Mouse (Mus musculus) G1E (cell line): ENCODE measurements around the gene Scrn2. TPM values are rescaled to one million over a fixed set of nuclear protein-coding genes. Genes with fewer than 3 reads are reported as not detected.
A peak's percentile ranks its signal among the peaks of the same experiment; 100 is the strongest.

Experiments
- ATAC-seq: 2 replicates; pipeline ENCODE4 v1.8.0; 2016; ENCODE audit warnings: mild to moderate bottlenecking; ENCODE audit not compliant: insufficient number of reproducible peaks, poor library complexity, low FRiP score, severe bottlenecking; ENCODE audit errors: extremely low read depth
- DNase-seq: peaks from one replicate; pipeline ENCODE4 v3.0.0; 2012; ENCODE audit warnings: low spot score
- H3K27me3 ChIP-seq: 2 replicates; pipeline ENCODE4 v1.6.1; 2012; ENCODE audit warnings: mild to moderate bottlenecking, low read length, inconsistent platforms; ENCODE audit not compliant: insufficient read depth
- H3K36me3 ChIP-seq: replicated peaks from 2 replicates; pipeline ENCODE3; 2012; ENCODE audit warnings: mild to moderate bottlenecking, inconsistent platforms
- H3K4me1 ChIP-seq: 2 replicates; pipeline ENCODE4 v1.6.1; 2012; ENCODE audit warnings: low read depth, low read length, inconsistent platforms, mixed read lengths; ENCODE audit not compliant: insufficient read depth
- H3K4me3 ChIP-seq: 2 replicates; pipeline ENCODE4 v1.5.1; 2012; ENCODE audit warnings: low read depth, mild to moderate bottlenecking, inconsistent platforms, low read length, moderate library complexity, mixed read lengths
- H3K9me3 ChIP-seq: replicated peaks from 2 replicates; pipeline ENCODE4 v1.6.1; 2012; ENCODE audit warnings: inconsistent platforms
- CTCF ChIP-seq: IDR thresholded peaks from 2 replicates; pipeline ENCODE4 v1.5.1; 2012; ENCODE audit warnings: low read depth, low read length, inconsistent platforms, mixed read lengths
- GATA1 ChIP-seq: IDR thresholded peaks from 2 replicates; pipeline ENCODE4 v1.6.1; 2012; ENCODE audit warnings: borderline replicate concordance, low read length, inconsistent platforms, mixed read lengths
- GATA2 ChIP-seq: IDR thresholded peaks from 2 replicates; pipeline ENCODE4 v1.6.1; 2012; ENCODE audit warnings: low read depth, low read length, inconsistent platforms, borderline replicate concordance
- POLR2AphosphoS5 ChIP-seq: IDR thresholded peaks from 2 replicates; pipeline ENCODE4 v1.6.1; 2012; ENCODE audit warnings: low read depth, low read length, inconsistent platforms; ENCODE audit not compliant: insufficient replicate concordance
- TAL1 ChIP-seq: conservative IDR thresholded peaks from 2 replicates; pipeline ENCODE4 v1.6.1; 2012; ENCODE audit warnings: low read depth, low read length, inconsistent platforms, mixed read lengths
- polyA plus RNA-seq: library from polyadenylated mRNA; stranded (reverse); fragments of >175 nt; gene quantifications from 2 replicates; pipeline ENCODE4 v1.2.3, GENCODE M21; 2012
- total RNA-seq, 2 experiments: library from RNA; stranded (forward) in 1 of 2; stranded (reverse) in 1 of 2; fragments of 200-1000 nt in 1 of 2; fragments of >200 nt in 1 of 2; fragmentation: Nextera tagmentation in 1 of 2; gene quantifications; 2 replicates each; pipeline ENCODE4 v1.2.3; 2014 to 2017

Scrn2 gene
- total and polyA plus RNA-seq, 3 experiments, result 5.3 to 12.7 (median 10.5) TPM

DNA sequence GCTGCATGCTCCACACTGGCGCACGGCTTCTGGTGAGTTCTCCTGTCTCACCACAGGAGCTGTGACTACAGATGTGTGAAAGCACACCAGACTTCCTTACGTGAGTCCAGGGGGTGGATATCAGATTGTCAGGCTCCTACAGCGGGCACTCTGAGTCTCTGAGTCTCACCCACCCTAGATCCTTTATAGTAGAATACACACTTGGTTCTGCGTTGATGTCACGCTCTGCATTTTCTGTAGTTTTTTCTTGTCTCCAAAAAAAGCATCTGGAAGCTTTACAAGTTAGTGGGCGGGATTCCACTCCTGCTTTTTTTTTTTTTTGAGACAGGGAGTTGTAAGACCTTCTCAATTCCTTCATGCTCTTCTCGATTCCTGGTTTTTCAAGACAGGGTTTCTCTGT lies 15.2 kb downstream of the Scrn2 start:
- Histone ChIP-seq H3K4me1 (peaks cover 43% of the 10 kb centered on the region), H3K27me3 (no peaks in the 10 kb centered on the region), H3K36me3 (peaks cover 74% of the 10 kb centered on the region), H3K9me3 (no peaks in the 10 kb centered on the region), H3K4me3 (no peak overlapping the region)
- ATAC-seq (no peak), DNase-seq (no peak)
- TF ChIP-seq CTCF, result no peak
- no peak for TF ChIP-seq GATA1
- no peak for TF ChIP-seq POLR2AphosphoS5
- no peak for TF ChIP-seq GATA2
- no peak for TF ChIP-seq TAL1

DNA sequence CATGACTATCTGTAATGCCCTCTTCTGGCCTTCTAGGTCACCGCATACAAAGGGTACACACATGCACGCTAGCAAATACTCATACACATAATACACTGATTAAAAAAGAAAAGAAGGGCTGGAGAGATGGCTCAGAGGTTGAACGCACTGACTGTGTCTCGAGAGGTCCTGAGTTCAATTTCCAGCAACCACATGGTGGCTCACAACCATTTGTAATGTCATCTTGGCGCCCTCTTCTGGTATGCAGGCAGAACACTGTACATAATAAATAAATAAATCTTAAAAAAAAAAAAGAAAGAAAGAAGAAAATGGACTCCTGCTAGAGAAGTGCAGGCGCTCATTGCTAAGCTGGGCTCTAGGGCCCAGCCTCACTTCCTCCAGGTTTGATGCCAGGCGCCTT lies 16.1 kb downstream of the Scrn2 start:
- ATAC-seq, result no peak

DNA sequence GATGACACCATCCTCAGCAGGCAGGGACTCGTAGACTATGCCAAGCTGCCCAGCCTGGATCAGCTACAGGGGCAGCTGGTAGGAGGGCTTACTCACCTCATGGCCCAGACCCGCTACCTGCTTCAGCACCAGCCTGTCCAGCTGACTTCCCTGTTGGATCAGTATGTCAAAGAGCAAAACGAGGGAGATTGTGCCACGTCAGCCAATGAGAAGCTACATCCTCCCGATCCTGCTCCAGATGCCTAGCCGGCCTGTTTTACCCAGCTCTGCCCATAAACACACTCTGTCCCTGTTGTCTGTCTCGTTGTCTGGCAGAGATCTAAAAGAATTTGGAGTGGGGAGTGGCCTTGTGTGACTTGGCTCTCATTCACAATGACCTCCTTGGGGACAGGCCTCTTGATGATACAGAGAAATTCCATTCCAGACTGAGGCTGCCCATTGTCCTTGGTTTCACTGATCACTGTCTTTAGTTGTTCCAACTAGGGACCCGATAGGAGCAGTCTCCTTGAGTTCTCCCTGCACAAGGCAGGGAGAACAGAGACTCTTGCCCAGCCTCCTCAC lies 18.4 kb downstream of the Scrn2 start:
- no peak overlapping the region for H3K4me3 ChIP-seq
- ATAC-seq, result no peak
- H3K27me3 ChIP-seq, result no peaks in the 10 kb centered on the region
- peaks cover 76% of the 10 kb centered on the region for H3K36me3 ChIP-seq
- H3K9me3 ChIP-seq, result no peaks in the 10 kb centered on the region
- TF ChIP-seq CTCF, result no peak
- TF ChIP-seq GATA2, result no peak
- no peak for TF ChIP-seq TAL1
- no peak for TF ChIP-seq GATA1
- no peak for TF ChIP-seq POLR2AphosphoS5
- DNase-seq, result no peak
- H3K4me1 ChIP-seq, result peaks cover 51% of the 10 kb centered on the region

More for the DNA sequence above, 16.1 kb downstream of the Scrn2 start:
- Histone ChIP-seq H3K4me3 (no peak overlapping the region), H3K27me3 (no peaks in the 10 kb centered on the region), H3K9me3 (no peaks in the 10 kb centered on the region), H3K36me3 (peaks cover 74% of the 10 kb centered on the region), H3K4me1 (peaks cover 45% of the 10 kb centered on the region)
- DNase-seq, result no peak
- TF ChIP-seq CTCF, result 0 out of 2 replicates have a peak, but pooled peaks have one; percentile 7
- TF ChIP-seq GATA2, result no peak

DNA sequence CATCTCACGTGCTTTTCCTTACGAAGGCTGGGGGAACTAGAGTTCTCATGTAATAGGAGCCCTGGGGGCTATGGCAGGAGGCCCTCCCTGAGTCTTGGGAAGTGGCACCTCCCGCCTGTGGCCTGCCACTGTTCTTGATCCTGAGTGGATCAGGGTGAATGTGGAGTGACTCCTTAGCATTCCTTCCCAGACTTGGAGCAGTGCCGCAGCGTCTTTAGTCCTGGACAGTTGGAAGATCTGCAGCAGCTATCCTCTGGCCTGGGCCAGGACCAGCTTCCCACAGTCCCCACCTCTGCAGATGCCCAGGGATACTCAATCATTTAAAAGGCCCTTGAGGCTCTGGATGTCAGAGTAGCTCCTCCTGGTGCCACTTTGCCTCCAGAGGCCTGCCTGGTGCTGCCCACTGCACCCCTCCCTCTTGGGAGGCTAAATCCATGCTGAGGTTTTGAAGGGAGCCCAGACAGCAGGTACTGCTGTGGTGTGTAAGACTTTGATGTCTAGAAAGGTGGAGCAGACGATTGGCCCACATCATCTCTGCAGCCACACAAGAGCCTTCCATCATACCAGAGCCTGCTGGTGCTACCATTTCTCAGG lies 19.9 kb downstream of the Scrn2 start:
- H3K4me3 ChIP-seq, result no peak overlapping the region

DNA sequence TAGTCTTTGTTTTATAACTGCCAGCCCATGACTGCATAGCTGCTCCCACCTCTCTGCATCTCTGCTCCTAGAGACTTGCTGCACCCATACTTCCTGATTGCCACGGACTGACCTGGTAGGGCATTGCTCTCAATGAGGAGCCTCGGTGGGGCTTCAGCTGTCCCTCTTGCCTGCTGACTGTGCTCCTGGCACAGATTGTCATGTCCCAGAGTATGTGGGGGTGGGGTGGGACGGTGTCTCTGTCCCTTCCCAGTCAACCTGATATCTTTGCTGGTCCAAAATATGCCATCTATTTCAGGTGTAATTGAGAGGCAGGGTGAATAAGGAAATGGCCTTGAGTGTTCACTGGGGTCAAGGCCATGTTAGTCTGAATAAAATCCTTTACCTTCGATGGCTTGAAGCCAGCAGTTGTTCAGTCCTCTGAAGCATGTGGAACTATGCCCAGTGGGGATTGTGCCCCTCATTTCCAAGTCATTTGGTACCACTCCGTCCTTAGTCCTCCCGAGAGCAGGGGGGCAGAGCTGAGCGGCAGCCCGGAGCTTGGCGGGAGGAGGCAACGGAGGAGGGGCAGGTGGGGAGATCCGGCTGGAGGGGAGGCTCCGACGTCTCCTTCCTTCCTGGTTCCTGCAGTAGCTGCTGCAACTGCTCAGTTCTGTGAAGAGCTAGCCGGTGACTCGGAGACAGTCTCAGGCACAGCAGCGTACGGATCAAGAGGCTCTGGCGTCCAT lies 20.6 kb downstream of the Scrn2 start, which contains the start of gene Osbpl7:
TSS of gene Osbpl7 (plus strand) at position 413 of the 728 bp plus-strand sequence.
- Histone ChIP-seq H3K27me3 (no peaks in the 10 kb centered on the region), H3K4me1 (peaks cover 41% of the 10 kb centered on the region), H3K9me3 (no peaks in the 10 kb centered on the region), H3K36me3 (peaks cover 74% of the 10 kb centered on the region), H3K4me3 (peak within 1 kb of the TSS; percentile 89)
- peak; percentile 88 for DNase-seq
- peak; percentile 71 for ATAC-seq
- no peak for TF ChIP-seq TAL1
- no peak for TF ChIP-seq GATA1
- TF ChIP-seq CTCF, result no peak
- TF ChIP-seq POLR2AphosphoS5, result no peak
- no peak for TF ChIP-seq GATA2

More for the DNA sequence above, 19.9 kb downstream of the Scrn2 start:
- Histone ChIP-seq H3K36me3 (peaks cover 74% of the 10 kb centered on the region), H3K4me1 (peaks cover 43% of the 10 kb centered on the region), H3K27me3 (no peaks in the 10 kb centered on the region), H3K9me3 (no peaks in the 10 kb centered on the region)
- ATAC-seq (no peak), DNase-seq (no peak)
- no peak for TF ChIP-seq CTCF
- TF ChIP-seq GATA1, result no peak
- TF ChIP-seq POLR2AphosphoS5, result no peak
- TF ChIP-seq GATA2, result no peak
- no peak for TF ChIP-seq TAL1

GRCm38 (mm10) chr11:97050944-97051586 lies 21.3 kb downstream of the Scrn2 start:
- Histone ChIP-seq H3K27me3 (no peaks in the 10 kb centered on the region), H3K9me3 (no peaks in the 10 kb centered on the region), H3K36me3 (peaks cover 74% of the 10 kb centered on the region), H3K4me1 (peaks cover 41% of the 10 kb centered on the region), H3K4me3 (peak overlapping the region; percentile 89)
- DNase-seq, result peak; percentile 50
- no peak for ATAC-seq
- TF ChIP-seq POLR2AphosphoS5, result no peak
- no peak for TF ChIP-seq GATA2
- TF ChIP-seq GATA1, result no peak
- no peak for TF ChIP-seq CTCF
- no peak for TF ChIP-seq TAL1
